Mouse (Mus musculus) kidney, adult 8-10 months (tissue): ENCODE data around the gene Hdac7.

Experiments used
- DNase-seq, 2 experiments: peaks; one replicate each; pipeline ENCODE4 v3.0.0; 2022

The Hdac7 gene

GRCm38 (mm10) chr15:97813452-97814204 lies 30.7 kb downstream of the Hdac7 start:
- peak; percentile 67 to 74 for DNase-seq

GRCm38 (mm10) chr15:97812875-97813274 lies 31.4 kb downstream of the Hdac7 start:
- DNase-seq: no peak

GRCm38 (mm10) chr15:97812126-97812525 lies 32.2 kb downstream of the Hdac7 start:
- peak; percentile 86 to 91 for DNase-seq

- no peak for DNase-seq
Measured at GRCm38 (mm10) chr15:97811307-97811706, 33.0 kb downstream of the Hdac7 start.

GRCm38 (mm10) chr15:97810399-97810798 lies 33.9 kb downstream of the Hdac7 start:
- no peak for DNase-seq

GRCm38 (mm10) chr15:97809942-97810341 lies 34.4 kb downstream of the Hdac7 start:
- peak; percentile 78 to 85 for DNase-seq

GRCm38 (mm10) chr15:97809206-97809605 lies 35.1 kb downstream of the Hdac7 start:
- DNase-seq: no peak

GRCm38 (mm10) chr15:97808532-97808931 lies 35.8 kb downstream of the Hdac7 start:
- DNase-seq: no peak

- no peak for DNase-seq
Measured at GRCm38 (mm10) chr15:97807867-97808266, 36.4 kb downstream of the Hdac7 start.

- no peak for DNase-seq
Measured at GRCm38 (mm10) chr15:97802575-97802974, 41.7 kb downstream of the Hdac7 start.

GRCm38 (mm10) chr15:97801811-97802210 lies 42.5 kb downstream of the Hdac7 start:
- DNase-seq: no peak

GRCm38 (mm10) chr15:97800853-97801252 lies 43.4 kb downstream of the Hdac7 start:
- DNase-seq: no peak

- no peak for DNase-seq
Measured at GRCm38 (mm10) chr15:97799446-97799845, 44.9 kb downstream of the Hdac7 start.

- DNase-seq: no peak
Measured at GRCm38 (mm10) chr15:97798134-97798533, 46.2 kb downstream of the Hdac7 start.

- DNase-seq: no peak
Measured at GRCm38 (mm10) chr15:97796674-97797310, 47.5 kb downstream of the Hdac7 start.

GRCm38 (mm10) chr15:97795559-97796235 lies 48.6 kb downstream of the Hdac7 start:
- no peak for DNase-seq

- DNase-seq: no peak
Measured at GRCm38 (mm10) chr15:97794268-97794667, 50.0 kb downstream of the Hdac7 start.

- DNase-seq: no peak
Measured at GRCm38 (mm10) chr15:97793386-97794153, 50.7 kb downstream of the Hdac7 start.

GRCm38 (mm10) chr15:97791126-97791700 lies 53.1 kb downstream of the Hdac7 start:
- DNase-seq: no peak

- peak in 1 of 2 experiments; percentile 64 for DNase-seq
Measured at GRCm38 (mm10) chr15:97789761-97790505, 54.4 kb downstream of the Hdac7 start.

- DNase-seq: no peak
Measured at GRCm38 (mm10) chr15:97788821-97789220, 55.5 kb downstream of the Hdac7 start.
